Mouse (Mus musculus) left cerebral cortex, adult 2 months (tissue): ENCODE measurements at regions not wholly inside any gene's neighbourhood (a gene's known extent, or its start where the extent isn't known, plus 50 kb on each side); places are given as distances from the start of the nearest gene placed in this dataset.

ENCODE experiments used
- DNase-seq, 2 experiments: peaks; one replicate each; pipeline ENCODE4 v3.0.0; 2021 to 2022; ENCODE audit warnings: low spot score in 2 of 2, mixed read lengths in 1 of 2; ENCODE audit errors: extremely low spot score in 1 of 2
- H3K27ac ChIP-seq: fragments of 200-600 bp; 2 replicates; pipeline ENCODE4 v1.8.1; 2022
- H3K4me3 ChIP-seq: fragments of 200-600 bp; 2 replicates; pipeline ENCODE4 v1.8.1; 2022
- CTCF ChIP-seq: fragments of 200-600 bp; IDR thresholded peaks from 2 replicates; pipeline ENCODE4 v1.8.1; 2022; ENCODE audit warnings: antibody characterized with exemption, mild to moderate bottlenecking, moderate library complexity
- intact Hi-C: fragments of 180-260 bp; cut with DNase I; formaldehyde crosslinking; loops from one replicate; pipeline ENCODE4 v1.15.1; 2025

DNA sequence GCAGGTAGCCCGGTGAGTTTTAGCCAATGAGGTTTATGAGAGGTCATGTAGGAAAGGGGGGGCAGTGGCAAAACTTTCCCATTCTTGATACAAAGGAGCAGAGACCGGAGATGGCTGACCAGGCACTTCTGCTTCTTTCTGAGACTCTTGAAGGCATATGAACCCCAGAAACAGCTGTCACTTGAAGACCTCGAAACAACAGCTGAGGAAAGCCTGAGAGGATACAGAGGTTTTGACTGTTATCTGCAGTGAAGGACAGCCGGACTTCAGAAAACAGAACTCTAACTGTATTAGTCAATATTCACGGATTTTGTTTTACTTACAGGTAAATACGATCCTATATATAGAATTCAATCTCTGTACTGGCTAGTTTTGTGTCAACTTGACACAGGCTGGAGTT is 50.0 kb upstream of the Tiparp start:
- intact Hi-C loops, result no loop called here

DNA sequence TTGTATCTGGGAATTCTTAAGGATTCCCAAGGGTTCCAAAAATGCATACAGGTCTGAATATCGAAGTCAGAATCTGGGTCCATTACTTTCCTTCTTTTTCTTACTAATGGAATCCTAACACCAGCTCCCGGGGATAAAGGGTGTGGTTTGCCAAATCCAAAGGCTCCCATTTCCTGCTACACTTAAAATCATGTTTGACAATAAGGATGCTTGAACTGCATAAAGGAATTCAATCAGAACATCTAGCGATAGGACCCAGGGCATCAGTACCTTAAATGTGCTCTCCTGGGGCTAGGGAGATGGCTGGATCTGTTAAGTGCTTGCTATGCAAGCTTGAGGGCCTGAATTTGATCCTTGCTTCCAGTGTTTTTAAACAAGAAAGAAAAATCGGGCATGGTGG is 51.1 kb upstream of the Tiparp start:
- TF ChIP-seq CTCF, result no peak

More for the DNA sequence above, 50.0 kb upstream of the Tiparp start:
- H3K27ac ChIP-seq, result no peak overlapping the region
- no peak overlapping the region for H3K4me3 ChIP-seq
- TF ChIP-seq CTCF, result no peak
- DNase-seq, result no peak

DNA sequence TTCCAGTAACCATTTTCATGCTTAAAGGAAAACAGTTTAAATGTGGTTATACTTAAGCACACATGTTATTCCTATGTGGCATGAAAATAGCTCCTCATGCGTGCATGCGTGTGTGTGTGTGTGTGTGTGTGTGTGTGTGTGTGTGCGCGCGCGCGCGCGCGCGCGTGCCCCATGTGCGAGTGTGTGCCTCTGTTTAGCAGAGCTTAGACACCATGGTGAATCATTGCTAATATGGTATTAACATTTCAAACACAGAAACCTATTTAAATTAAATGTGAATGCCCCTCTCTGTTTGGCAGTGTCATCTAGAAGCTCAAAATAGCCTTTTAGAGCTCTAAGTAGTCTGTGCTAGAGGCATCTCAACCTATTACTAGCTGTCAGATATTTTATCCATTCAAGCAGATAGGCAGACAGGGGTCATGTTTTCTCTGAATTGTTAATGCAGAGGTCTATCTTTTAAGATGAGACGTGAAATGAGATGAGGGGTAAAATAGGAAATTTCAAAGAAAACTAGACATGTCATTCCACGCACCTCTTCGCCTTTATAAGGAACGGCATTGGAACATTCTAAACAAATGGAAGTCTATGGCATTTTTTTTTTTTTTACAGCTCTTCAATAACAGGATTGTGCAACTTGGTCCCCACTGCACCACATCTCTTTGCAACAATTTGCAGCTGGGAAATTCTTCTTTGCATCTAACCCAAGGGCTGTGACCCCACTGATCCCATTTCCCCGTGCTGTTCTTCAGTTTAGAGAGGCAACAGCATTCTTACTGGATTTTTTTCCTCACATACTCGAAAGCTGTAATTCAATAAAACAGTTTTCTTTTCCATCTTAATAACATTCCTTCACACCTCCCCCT is 51.9 kb upstream of the Tiparp start:
- TF ChIP-seq CTCF, result no peak
- no peak for DNase-seq
- Histone ChIP-seq H3K4me3 (no peak overlapping the region), H3K27ac (no peak overlapping the region)
- intact Hi-C loops, result no loop called here

More for the DNA sequence above, 51.1 kb upstream of the Tiparp start:
- no peak overlapping the region for H3K4me3 ChIP-seq
- intact Hi-C loops, result no loop called here
- no peak overlapping the region for H3K27ac ChIP-seq
- DNase-seq, result no peak

DNA sequence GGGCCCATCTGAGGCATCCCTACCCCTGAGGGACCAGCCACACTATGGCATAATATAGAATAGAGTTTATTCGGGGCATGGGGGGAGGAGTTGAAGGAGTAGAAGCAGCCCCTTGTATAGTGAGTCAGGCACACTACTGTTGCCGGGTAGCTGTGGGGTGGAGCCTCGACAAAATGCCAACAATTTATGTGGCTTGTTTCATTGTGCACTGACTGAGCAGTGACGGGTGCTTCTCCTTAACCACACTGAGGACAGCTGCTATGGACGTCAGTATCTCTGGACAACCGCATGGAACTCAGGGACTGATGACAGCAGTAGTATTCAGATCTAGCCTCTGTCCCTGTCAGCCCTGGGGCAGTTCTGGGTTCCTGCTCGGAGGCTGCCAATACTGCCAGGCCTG is 53.6 kb upstream of the Tiparp start:
- H3K27ac ChIP-seq, result no peak overlapping the region
- no peak for DNase-seq
- H3K4me3 ChIP-seq, result no peak overlapping the region
- intact Hi-C loops, result no loop called here
- TF ChIP-seq CTCF, result no peak

DNA sequence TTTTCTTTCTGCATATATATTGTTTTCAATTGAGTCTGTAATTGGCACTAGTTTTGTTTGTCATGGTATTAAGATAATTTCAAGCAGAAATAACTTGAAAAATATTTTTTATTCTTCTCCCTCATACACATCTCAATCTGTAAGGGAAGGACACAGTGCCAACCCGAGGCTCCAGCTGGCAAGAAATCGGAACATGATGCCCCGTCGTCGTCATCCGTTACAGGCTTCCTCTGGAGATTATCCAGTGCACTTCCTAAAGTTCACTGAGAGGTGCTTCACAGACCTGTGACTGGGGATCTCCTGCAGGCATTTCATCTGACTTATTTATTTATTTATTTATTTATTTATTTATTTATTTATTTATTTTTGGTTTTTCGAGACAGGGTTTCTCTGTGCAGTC is 56.4 kb upstream of the Tiparp start:
- Histone ChIP-seq H3K4me3 (no peak overlapping the region), H3K27ac (no peak overlapping the region)
- TF ChIP-seq CTCF, result no peak
- intact Hi-C loops, result no loop called here
- no peak for DNase-seq

DNA sequence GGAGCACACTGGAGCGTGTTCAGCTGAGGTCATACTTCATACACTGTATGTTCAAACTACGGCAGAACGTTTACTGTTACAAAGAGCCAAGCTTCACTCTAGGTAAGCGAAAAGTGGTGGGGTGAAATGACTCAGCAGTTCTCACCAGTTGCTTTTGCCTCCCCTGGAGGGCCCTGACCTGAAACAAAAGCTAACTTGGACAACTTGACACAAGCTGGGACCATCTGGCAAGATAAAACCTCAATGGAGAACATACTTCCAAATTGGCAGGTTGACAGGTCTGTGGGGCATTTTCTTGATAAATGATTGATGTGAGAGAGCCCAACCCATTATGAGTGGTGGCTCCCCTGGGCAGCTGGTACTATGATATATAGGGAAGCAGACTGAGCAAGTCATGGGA is 59.0 kb upstream of the Tiparp start:
- no peak for TF ChIP-seq CTCF
- no peak for DNase-seq
- no peak overlapping the region for H3K4me3 ChIP-seq
- intact Hi-C loops, result no loop called here
- no peak overlapping the region for H3K27ac ChIP-seq

DNA sequence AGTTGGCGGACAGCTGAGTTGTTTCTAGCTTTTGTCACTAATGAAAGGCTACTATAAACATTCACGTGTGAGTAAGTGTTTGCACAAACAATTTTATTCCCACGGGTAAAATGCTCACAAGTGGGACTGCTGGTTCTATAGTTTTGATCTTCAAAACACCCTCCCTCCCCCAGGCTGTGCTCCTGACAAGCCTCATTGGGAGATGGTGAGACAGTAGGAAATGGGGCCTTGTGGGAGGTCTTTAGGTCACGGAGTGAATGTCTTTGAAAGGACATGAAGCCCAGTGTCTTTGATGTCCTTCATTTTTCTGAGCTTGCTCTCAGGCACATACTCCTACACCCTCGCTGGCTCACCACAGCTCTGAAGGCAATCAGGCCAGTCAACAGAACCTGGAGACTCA is 63.4 kb upstream of the Tiparp start:
- no peak for TF ChIP-seq CTCF
- H3K4me3 ChIP-seq, result no peak overlapping the region
- intact Hi-C loops, result no loop called here
- H3K27ac ChIP-seq, result no peak overlapping the region
- no peak for DNase-seq

DNA sequence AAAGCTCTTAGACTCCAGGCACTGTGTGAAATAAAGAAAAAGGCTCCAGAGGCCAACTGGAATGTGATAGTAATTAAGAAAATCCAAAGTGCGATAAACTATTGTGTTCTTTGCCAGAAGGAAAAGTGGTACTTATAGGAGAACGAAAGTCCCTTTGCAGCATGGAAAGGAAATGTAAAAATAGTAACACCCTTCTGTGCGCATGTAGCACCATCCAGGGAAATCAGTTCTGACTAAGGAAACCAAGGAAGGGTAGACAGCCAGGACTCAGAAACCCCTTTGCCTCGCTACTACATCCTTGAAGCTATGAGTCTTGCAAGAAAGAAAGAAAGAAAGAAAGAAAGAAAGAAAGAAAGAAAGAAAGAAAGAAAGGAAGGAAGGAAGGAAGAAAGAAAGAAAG is 67.3 kb upstream of the Tiparp start:
- intact Hi-C loops, result no loop called here
- TF ChIP-seq CTCF, result no peak
- Histone ChIP-seq H3K27ac (no peak overlapping the region), H3K4me3 (no peak overlapping the region)
- no peak for DNase-seq

DNA sequence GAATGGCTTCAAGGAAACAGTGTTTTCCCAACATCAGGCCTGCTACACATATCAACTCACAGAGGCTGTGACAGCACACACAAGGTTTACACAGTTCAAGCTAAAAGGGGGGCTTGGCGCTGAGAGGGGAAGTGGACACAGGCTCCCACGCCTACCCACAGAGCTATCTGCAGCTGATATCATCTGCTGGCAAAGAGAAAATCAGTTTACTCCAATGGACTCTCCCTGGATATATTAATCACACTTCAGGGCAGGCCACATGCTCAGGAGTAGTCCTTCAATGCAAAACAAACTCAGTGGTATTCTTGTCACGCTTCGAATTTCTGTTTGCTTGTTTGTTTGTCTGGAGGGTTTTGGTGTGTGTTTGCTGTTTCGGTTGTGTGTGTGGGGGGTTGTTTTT is 67.3 kb upstream of the Ssr3 start:
- no peak overlapping the region for H3K4me3 ChIP-seq
- TF ChIP-seq CTCF, result no peak
- no peak overlapping the region for H3K27ac ChIP-seq
- intact Hi-C loops, result loop anchor here (5.0 kb wide), 1 partner anchor 68 kb away; the partner anchor contains the start of gene Tiparp
- DNase-seq, result no peak

DNA sequence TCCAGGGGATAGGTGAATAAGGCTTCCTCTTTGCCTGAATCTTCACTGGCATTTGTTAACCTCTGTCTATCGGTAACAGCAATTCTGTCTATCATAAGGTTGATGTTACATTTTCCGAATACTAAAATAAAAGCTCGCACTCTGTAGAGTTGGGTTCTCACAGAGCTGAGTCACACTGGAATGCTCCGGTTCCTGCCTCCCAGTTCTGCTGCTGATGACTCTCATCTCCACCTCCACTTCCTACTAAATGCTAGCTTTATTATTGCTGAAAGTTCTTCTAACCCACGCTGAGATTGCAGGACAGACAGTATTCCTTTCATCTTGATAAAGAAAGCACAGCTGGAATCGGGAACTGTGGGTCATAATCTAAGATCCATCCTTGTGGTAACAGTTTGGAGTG is 65.5 kb upstream of the Ssr3 start:
- Histone ChIP-seq H3K27ac (no peak overlapping the region), H3K4me3 (no peak overlapping the region)
- peak in 1 of 2 experiments; percentile 17 for DNase-seq
- TF ChIP-seq CTCF, result no peak
- intact Hi-C loops, result loop anchor here (5.0 kb wide), 1 partner anchor 69 kb away; the partner anchor contains the start of gene Tiparp

DNA sequence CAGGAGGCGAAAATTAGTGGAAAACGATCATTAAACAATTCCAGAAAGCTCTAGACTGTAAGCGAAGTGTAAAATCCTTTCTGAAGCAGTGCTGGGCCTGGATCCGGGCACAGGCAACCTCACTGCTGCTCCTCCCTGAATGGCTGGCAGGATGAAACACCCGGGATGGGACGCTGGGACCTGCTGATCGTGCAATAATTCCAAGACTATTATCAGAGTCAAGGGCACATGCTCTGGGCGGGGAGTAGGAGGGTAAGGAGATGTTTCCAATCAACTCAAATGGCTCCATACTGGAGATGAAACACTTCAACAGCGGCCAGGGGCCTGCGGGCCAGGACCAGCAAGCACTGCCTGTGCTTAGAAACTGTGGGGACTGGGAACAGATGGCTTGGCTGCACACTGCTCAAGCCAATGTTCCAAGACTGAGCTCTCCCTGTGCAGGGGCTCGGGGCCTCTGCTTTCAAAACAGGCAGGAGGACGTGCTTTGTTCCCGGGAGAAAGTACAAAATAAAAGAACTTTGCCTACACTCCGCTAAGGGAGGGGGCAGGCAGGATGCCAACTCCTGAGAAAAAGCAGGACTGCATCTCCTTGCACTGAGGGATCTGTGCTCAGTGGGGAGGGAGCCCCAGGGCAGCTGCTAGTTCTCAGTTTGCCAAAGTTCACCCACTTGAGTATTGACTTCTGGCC is 63.3 kb upstream of the Ssr3 start:
- no peak overlapping the region for H3K4me3 ChIP-seq
- intact Hi-C loops, result loop anchor here (5.0 kb wide), 1 partner anchor 72 kb away; the partner anchor contains the start of gene Tiparp
- peak overlapping the region; percentile 40; the same call in 1 of the 2 replicates for H3K27ac ChIP-seq
- peak; percentile 49 to 65 for DNase-seq
- no peak for TF ChIP-seq CTCF

DNA sequence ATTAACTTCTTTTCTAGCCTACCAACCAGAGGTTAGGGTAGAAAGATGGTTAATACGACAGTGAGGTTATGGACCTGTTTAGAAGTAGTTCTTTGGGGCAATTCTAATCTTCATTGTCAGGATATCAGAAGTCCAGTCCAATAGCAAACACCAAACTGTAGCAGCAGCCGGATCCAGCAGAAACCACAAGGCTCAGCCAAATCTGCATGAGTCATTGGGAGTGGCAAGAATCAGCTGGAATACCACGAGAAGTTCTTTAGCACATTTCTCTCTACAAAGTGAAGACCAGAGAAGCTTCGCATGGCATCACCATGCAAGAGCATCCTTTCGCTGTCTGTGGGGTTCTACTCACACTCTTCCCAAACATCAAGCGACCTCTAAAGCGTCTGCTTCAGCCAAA is 61.9 kb upstream of the Ssr3 start:
- no peak for DNase-seq
- H3K27ac ChIP-seq, result no peak overlapping the region
- TF ChIP-seq CTCF, result no peak
- intact Hi-C loops, result no loop called here
- no peak overlapping the region for H3K4me3 ChIP-seq
